Mouse (Mus musculus) right cerebral cortex, postnatal 10 days (tissue): Measurements from ENCODE around the gene Rap2a.

Experiments
- DNase-seq, 2 experiments: peaks; one replicate each; pipeline ENCODE4 v3.0.0; 2021; ENCODE audit warnings: low spot score in 2 of 2

Gene Rap2a

GRCm38 (mm10) chr14:120542445-120542844, 64.2 kb downstream of the Rap2a start:
- DNase-seq, result no peak

DNA sequence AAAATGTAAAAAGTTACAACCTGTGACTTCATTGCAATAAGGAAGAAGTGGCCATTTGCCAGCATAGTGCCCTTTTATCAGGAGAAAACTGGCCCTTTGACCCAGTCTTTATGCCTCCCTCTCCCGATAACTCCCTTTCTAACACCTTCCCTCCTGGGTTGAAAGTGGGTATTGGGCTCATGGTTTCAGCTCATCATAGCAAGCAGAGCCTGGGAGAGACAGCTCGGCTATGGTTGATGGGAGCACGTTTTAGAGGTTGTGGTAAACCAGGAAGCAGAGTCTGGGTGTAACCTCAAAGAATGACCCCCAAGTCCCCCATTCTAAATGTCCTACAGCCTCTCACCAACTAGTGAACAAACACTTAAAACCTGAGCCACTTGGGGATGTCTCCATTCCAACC, 64.7 kb downstream of the Rap2a start:
- no peak for DNase-seq

GRCm38 (mm10) chr14:120543846-120544245, 65.6 kb downstream of the Rap2a start:
- DNase-seq, result no peak

- peak in 1 of 2 experiments; percentile 9 for DNase-seq
Measured at GRCm38 (mm10) chr14:120544495-120544894, 66.3 kb downstream of the Rap2a start.

DNA sequence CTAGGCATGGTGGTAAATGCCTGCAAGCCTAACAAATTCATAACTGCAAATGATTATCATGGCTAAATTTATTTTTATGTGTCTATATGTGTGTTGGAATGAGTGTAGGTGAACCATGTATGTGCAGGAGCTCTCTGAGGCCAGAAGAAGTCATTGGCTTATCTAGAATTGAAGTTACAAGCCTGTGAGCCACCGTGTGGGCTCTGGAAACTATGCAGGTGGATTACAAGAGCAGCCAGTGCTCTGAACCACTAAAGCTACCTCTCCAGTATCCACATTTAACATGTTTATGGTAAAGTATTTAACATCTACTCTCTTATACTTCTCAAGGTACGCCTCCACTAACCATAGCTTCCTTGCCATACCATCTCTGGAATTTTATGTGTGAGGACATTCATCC, 66.7 kb downstream of the Rap2a start:
- DNase-seq, result peak in 1 of 2 experiments; percentile 6
